Mouse (Mus musculus): Measurements from ENCODE around the gene Hs6st3.

The Hs6st3 gene

DNA sequence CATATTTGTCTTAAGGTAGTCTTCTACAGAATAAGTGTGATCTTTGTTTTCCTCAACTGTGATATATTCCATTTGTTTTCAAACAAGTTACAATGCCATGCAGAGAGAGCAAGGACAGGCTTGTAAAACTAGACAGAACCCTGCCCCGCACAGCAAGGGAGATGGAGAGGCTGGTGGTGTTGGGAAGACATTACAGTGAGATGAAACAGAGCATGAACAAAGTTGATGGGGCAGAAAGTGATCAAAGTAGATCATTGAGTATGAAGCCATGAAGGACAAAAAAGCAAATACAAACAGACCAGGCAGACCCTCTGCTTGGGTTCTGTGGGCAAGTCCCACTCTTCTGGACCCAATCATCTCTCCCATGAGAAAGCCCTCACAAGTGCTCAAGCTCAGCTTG lies 781.0 kb downstream of the Hs6st3 start:
- no peak for DNase-seq
